Mouse (Mus musculus): Measurements from ENCODE around the gene Rnf121.

Gene Rnf121

DNA sequence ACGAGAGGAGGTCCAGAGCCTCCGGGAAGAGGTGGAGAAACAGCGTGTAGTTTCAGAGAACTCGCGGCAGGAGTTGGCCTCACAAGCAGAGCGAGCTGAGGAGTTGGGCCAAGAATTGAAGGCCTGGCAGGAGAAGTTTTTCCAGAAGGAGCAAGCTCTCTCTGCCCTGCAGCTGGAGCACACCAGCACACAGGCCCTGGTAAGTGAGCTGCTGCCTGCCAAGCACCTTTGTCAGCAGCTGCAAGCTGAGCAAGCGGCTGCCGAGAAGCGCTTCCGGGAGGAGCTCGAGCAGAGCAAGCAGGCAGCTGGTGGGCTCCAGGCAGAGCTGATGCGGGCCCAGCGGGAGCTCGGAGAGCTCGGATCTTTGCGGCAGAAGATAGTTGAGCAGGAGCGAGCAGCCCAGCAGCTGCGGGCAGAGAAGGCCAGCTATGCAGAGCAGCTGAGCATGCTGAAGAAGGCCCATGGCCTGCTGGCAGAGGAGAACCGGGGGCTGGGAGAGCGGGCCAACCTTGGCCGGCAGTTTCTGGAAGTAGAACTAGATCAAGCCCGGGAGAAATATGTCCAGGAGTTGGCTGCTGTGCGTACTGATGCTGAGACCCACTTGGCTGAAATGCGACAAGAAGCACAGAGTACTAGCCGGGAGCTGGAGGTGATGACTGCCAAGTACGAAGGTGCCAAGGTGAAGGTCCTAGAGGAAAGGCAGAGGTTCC, 64.2 kb downstream of the Rnf121 start:
- ATAC-seq (ENCODE audit: insufficient number of reproducible peaks, low FRiP score, low TSS enrichment), result no peak

DNA sequence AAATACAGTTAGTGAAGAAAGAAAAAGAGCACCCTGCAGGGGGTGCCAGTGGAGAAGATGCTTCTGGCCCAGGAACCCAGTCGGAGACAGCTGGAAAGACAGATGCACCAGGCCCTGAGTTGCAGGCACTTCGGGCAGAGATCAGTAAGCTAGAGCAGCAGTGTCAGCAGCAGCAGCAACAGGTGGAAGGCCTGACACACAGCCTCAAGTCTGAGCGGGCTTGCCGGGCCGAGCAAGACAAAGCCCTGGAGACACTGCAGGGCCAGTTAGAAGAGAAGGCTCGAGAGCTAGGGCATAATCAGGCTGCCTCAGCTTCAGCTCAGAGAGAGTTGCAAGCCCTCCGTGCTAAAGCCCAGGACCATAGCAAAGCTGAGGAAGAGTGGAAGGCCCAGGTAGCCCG, 65.0 kb downstream of the Rnf121 start:
- ATAC-seq (ENCODE audit: insufficient number of reproducible peaks, low FRiP score, low TSS enrichment), result no peak

DNA sequence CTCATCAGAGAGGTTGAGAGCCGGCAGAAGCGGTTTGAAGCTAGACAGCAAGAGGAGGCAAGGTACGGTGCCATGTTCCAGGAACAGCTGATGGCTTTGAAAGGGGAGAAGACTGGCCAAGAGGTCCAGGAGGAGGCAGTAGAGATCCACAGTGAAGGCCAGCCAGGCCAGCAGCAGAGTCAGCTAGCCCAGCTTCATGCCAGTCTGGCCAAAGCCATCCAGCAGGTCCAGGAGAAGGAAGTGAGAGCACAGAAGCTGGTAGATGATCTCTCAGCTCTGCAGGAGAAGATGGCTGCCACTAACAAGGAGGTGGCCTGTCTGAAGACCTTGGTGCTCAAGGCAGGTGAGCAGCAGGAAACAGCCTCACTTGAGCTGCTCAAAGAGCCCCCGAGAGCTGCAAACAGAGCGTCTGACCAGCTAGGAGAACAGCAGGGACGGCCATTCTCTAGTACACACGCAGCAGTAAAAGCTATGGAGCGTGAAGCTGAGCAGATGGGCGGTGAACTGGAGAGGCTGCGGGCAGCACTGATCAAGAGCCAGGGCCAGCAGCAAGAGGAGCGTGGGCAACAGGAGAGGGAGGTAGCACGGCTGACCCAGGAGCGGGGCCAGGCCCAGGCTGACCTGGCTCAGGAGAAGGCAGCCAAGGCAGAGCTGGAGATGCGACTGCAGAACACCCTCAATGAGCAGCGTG, 65.7 kb downstream of the Rnf121 start:
- ATAC-seq (ENCODE audit: insufficient number of reproducible peaks, low FRiP score, low TSS enrichment), result peak; percentile 78

DNA sequence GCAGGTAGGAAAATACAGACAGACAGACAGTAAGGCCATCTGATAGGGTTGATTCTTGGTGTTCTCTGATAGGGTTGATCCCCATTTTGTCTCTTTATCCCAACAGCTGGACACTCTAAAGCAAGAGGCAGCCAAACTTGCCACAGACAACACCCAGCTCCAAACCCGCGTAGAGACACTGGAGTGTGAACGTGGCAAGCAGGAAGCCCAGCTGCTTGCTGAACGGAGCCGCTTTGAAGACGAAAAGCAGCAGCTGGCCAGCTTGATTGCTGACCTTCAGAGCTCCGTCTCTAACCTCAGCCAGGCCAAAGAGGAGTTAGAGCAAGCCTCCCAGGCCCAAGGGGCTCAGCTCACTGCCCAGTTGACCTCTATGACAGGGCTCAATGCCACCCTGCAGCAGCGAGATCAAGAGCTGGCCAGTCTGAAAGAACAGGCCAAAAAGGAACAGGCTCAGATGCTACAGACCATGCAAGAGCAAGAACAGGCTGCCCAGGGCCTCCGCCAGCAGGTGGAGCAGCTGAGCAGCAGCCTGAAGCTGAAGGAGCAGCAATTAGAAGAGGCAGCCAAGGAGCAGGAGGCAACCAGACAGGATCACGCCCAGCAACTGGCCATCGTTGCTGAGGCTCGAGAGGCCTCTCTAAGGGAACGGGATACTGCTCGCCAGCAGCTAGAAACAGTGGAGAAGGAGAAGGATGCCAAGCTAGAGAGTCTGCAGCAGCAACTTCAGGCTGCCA, 66.9 kb downstream of the Rnf121 start:
- ATAC-seq (ENCODE audit: insufficient number of reproducible peaks, low FRiP score, low TSS enrichment), result peak; percentile 51

DNA sequence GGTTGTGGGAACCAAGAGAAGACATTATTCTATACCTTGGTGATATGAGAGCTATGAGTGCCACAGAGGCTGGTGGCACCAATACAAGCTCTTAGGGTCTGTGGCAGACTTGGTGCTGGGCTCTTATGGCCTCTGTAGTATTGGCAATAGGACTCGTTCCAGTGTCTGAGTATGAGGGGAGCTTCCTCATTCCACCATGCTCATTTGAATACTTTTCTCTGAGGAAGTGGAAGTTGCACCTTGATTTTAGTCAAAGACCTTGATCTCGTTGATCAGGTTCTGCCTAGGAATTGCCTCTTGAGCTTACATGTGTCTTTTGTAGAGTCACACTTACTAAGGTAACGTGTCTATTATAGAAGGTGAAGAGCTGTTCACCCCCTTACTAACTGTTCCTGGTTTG, 71.0 kb downstream of the Rnf121 start:
- no peak for ATAC-seq (ENCODE audit: insufficient number of reproducible peaks, low FRiP score, low TSS enrichment)

DNA sequence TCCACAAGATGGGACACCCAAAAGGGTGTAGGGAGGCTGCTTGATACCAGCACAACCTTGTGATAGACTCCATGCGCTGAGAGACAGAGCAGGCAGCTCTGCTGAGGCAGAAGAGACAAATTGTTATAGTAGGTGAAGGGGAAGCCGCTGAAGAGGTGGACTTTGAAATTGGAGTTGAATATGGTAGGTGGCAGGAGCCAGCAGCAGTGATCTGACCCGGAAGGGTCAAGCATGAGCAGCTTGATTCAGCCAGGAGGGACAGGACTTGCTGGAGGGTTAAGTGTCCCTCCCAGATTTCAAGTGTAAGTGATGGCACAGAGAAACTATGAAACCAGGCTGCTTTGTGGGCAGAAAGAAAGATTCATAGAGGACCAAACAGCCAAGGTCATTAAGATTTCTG, 80.2 kb downstream of the Rnf121 start:
- no peak for ATAC-seq (ENCODE audit: insufficient number of reproducible peaks, low FRiP score, low TSS enrichment)

DNA sequence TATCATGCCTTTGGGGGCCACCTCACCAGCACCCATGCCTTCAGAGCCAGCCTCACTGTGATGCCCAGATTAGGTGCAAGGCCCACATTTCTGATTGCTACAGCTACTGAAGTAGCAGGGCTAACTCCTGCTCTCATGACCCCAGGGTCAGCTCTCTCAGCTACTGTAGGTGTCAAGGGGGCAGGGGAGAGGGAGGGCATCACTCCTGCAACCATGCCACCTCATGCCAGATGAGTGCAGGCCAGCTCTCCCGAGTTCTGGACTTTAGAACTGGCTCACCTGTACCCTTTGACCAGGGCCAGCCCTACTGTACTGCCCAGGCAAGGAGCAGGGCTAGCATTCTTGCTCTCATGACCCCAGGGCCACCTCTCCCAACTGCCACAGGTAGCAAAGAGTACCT, 82.5 kb downstream of the Rnf121 start:
- ATAC-seq (ENCODE audit: insufficient number of reproducible peaks, low FRiP score, low TSS enrichment), result no peak

DNA sequence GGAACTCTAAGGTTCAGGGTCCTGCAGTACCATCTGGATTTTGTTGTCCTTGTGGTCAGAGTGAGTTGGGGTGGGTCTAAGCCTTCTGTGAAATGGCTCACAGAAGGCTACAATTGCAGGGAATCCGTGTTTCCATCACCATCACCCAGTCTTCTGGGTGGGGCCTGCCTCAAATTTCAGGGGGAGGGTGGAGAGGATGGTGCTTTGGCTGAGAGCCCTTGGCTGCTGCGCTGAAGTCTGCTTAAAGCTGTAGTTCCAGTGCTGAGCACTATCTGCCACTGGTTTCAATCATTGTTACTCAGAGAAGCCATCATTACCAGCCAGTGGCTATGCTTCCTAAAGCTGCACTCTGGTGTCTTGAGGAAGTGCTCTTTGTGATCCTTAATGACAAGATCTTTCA, 90.8 kb downstream of the Rnf121 start:
- ATAC-seq (ENCODE audit: insufficient number of reproducible peaks, low FRiP score, low TSS enrichment), result no peak

DNA sequence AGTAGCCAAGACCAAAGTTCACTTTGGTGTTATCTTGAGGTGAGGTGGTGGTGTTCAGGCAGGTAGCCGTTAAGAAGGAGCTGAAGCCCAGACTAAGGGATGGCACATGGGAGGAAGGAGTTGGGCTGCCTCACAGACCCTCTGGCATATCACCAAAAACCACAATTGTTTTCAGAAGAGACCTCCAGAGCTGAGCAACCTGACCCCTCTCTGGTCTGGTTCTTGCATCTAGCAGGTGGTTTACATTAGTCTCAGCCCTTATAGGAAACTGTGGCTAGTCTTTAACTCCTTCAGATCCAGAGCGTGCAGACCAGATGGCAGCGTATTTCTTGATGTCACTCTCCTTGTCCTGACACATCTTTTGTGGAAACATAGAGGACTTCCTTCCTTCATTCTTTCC, 91.5 kb downstream of the Rnf121 start:
- no peak for ATAC-seq (ENCODE audit: insufficient number of reproducible peaks, low FRiP score, low TSS enrichment)

DNA sequence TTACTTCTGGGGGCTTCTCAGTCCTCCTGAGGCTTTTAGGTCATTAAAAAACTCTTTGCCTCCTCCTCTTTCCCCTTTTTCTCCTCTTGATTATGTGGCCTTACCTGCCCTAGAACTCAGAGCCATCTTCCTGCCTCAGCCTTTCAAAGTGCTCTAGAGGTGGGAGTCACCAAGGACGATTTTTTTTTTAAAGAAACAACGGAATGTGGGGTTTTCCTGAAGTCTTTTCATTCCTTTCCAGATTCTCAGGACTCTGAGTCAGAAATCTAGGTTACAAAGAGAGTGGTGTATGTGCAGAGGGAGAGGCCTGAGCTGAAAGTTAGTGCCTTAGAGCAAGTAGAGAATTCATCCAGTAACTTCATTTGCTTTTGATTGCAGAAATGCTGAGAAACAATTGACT, 93.5 kb downstream of the Rnf121 start:
- ATAC-seq (ENCODE audit: insufficient number of reproducible peaks, low FRiP score, low TSS enrichment), result no peak

DNA sequence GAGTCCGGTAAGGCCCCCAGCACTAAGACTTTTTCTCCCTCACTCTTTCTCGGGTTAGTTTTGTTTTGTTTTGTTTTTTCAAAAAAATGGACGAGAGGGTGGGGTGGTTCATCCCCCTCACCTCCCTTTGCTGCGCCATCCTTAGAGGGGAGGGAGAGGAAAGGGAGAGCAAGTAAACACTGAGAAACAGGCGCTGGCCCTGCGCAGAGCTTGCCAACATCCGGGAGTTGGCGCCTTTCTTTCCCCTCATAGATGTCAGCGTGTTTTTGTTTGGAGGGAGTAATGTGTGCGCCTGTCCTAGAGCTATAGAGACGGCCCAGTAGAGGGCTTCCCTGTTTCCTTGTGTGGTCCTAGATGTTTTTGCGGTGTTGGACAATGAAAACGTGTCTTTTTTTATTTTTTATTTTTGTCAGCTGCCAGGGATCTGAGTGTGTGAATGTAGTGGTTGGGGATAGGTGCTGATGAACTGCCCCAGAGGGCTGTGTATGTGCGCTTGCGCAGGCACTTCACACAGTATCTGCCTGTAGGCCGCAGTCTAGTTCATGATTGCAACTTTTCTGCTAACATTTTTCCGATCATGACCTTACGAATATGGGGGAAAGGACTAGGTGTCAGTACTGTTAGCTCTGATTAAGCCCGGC, 94.3 kb downstream of the Rnf121 start:
- peak; percentile 53 for ATAC-seq (ENCODE audit: insufficient number of reproducible peaks, low FRiP score, low TSS enrichment)

DNA sequence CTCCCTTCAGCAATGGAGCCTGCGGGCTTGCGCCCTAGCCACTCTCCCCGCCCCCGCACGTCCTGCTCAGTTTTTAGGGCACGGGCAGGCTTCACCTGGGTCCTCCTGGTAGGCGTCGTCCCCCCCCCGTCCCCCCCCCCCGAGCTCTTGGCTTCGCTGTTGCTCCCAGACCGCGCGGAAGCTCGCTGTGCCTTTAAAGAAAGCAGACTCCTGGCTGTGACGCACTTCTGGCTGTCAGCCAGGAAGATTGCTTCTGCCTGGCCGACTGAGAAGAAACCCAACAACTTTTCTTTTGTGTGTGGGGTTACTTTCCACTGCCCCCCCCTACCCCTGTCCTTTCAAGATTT, 94.9 kb downstream of the Rnf121 start:
- ATAC-seq (ENCODE audit: insufficient number of reproducible peaks, low FRiP score, low TSS enrichment), result no peak

DNA sequence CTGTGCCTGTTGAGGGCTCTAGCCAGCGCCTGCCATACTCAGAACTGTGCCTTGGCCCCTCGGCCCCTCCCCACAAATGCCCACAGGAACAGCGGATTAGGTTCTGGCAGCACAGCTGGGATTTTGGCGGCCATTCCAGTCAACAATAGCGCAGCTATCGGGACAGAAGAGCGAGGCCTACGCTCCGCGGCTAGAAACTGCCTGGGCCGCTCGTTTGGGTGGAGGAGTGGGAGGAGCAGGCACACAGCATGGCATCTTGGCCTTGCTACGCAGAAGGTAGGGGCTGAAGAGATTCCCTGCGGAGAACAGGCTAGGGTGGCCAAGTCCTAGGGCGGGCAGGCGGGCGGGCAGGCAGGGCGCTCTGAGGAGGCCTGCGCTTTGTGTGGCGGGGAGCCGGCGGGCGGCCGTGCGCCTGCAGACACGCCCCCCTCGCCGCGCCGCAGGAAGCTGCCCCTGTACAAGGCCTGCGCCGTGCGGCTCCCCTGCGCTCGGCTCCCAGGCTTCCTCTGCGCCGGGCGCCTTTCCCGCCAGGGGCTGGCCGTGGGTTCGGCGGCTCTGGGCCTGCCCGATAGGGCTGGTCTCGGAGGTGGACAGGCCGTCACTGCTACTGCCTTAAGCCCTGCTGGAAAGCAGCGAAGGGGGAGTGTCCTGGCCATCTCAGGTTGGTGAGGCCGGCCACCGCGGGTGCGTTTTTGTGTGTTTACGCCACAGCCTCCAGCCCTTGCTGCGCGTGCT, 95.4 kb downstream of the Rnf121 start:
- peak; percentile 79 for ATAC-seq (ENCODE audit: insufficient number of reproducible peaks, low FRiP score, low TSS enrichment)

Measured in cerebellum, adult (tissue).